Mouse (Mus musculus) layer of hippocampus, postnatal 10 days (tissue): ENCODE data around the gene Dynll1. TPM values are rescaled to one million over a fixed set of nuclear protein-coding genes. Genes with fewer than 3 reads are reported as not detected.
A peak's percentile ranks its signal among the peaks of the same experiment; 100 is the strongest.

Source experiments
- DNase-seq, 2 experiments: peaks; one replicate each; pipeline ENCODE4 v3.0.0; 2021; ENCODE audit warnings: low spot score in 2 of 2
- long read RNA-seq: library from polyadenylated mRNA; stranded (forward); transcript quantifications from one replicate; pipeline ENCODE4 v2.0.0, GENCODE M21; 2023
- total RNA-seq, 2 experiments: library from RNA; stranded (reverse); gene quantifications; 2 replicates each; pipeline ENCODE4 v1.2.3; 2021

Gene Dynll1
- total RNA-seq = 100 to 1,000 TPM; 753 to 793 TPM
- long read RNA-seq, transcript Dynll1-201 (3 exons, 2,030 nt) = major isoform, 288 of 309 reads
- long read RNA-seq, transcript Dynll1-206 (1 exons, 2,242 nt) = minor isoform, 10 of 309 reads
- long read RNA-seq, partial matches to known transcripts = 0 of 309 reads
- long read RNA-seq, other reads (novel, unspliced or antisense) = 8 of 309 reads

DNA sequence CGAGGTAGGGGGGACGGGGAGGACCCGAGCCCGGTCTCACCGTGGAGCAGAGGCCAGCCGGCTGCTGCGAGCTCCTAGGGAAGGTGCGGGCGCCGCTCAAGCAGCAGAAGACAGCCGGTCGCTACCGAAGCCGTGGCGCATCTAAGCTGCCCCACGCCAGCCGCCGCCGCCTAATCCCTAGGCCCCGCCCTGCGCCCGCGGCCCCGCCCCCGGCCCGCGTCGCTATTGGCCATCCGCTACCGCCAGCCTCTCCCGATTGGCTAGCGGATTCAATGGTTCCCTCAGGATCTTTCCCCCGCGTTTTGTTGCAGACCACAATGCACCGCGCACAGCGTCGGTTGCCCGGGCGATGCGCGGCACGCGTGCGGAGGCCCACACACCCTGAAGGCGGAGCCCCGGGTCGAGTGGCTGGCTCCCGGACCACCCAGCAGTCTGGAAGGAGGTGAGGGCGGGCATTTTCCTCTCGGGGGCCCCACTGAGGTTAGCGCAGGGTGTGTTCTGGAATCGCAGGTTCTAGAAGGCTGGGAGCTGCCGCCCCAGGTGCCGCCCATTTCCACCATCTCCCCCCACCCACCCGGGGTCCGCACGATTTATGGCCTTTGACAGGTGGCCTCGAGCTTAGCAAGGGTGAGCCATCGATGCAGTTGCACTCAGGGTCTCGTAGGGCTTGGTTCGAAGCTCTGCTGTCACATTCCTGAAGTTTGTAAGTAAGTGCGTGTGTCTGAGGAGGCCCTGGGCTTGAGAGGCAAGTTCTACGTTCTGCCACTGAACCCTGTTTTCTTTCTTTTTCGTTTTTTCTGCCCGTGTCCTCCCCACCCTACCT lies at the start of gene Dynll1:
Gene Dynll1 (minus strand): TSS at position 208 of the 823 bp plus-strand sequence.
- DNase-seq = peak; percentile 100

GRCm38 (mm10) chr5:115349225-115349555 lies 48.4 kb upstream of the Dynll1 start:
- no peak for DNase-seq

GRCm38 (mm10) chr5:115348546-115349224 lies 47.9 kb upstream of the Dynll1 start, which contains the start of gene Cox6a1:
Cox6a1 (minus strand) TSS chr5:115348981.
- peak; percentile 99 for DNase-seq

DNA sequence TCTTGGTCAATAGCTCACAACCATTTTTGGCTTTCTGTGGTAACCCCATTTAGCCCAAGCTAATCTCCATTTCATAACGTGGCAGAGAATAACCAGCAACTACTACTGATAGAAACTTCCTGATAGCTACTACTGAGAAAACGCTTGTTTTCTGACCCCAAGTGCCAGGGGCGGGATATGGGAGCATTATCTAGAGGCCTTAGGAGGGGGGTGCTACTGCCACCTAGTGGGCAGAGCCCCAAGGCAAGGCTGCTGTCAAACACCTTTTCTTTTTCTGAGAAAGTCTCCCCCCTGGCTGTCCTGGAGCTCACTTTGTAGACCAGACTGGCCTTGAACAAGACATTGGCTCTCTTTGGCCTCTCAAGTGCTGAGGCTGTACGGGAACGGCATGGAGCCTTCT lies 46.8 kb upstream of the Dynll1 start:
- peak; percentile 78 to 84 for DNase-seq

DNA sequence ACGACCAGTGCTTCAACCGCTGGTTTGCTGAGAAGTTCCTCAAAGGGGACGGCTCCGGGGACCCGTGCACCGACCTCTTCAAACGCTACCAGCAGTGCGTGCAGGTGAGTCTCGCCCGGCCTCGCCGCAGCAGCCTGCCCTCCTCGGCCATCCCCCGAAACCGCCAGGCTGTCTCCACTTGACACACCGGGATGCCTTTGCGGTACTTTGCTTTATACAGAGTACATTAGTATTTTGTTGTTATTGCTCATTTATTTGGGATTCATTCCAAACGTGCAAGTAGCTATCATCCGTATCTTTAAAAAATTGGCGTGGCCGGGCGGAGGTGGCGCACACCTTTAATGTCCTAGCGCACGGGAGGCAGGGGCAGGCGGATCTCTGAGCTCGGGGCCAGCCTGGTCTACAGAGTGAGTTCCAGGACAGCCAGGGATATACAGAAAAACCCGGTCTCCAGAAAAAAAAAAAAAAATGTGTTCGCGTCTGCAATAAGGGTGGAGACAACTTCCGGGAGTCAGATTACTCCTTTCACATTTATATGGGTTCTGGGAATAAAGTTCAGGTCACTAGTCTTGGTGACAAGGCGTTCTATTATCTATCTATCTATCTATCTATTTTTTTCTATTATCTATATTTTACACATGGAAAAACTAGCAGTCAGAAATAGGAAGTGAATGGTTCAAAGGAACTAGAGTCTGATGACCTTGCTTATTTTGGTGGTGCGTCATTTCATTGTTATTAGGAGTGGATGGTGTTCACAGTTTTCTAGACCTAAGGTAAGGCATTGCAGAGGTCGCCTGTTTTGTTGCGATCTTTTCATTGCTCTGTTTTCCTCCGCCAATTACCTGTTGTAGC lies 40.7 kb upstream of the Dynll1 start:
- no peak for DNase-seq

DNA sequence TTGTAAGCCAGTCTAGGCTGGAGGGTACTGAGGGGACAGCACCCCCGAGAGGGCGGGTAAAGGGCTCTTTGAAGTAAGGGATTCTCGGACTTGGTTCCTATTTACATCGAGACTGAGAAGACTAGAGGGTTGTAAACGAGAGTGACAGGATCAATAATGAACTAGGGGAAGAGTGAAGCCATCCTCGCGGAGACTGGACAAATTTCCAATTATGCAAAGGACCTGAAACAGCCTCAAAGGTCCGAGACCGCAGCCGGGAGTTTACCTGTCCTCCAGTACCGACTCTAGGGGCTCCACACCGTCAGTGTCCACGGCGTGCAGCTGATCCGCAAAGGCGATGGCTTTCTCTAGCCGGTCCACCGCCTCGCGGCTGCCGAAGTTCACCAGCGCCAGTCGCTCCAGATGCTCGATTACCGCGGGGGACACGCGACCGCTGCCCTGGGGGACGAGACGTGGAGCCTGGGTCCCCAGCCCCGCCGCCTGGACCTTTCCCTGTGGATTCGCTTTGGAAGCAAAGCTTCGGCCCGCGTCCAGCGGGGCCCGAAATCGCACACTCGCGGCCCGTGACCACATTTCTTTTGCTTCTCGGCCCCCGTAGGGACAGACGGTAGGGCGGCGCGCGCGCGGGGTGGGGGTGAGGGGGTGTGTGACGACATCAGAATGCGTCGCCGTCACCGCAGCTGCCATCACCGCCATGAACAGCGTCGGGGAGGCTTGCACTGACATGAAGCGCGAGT lies 39.9 kb upstream of the Dynll1 start, which contains the start of the genes Gatc and Triap1:
Gene Gatc (minus strand): TSS at position 602 of the 737 bp plus-strand sequence.
Gene Triap1 (plus strand): TSS at position 649 of the 737 bp plus-strand sequence.
- DNase-seq = peak; percentile 87 to 92

DNA sequence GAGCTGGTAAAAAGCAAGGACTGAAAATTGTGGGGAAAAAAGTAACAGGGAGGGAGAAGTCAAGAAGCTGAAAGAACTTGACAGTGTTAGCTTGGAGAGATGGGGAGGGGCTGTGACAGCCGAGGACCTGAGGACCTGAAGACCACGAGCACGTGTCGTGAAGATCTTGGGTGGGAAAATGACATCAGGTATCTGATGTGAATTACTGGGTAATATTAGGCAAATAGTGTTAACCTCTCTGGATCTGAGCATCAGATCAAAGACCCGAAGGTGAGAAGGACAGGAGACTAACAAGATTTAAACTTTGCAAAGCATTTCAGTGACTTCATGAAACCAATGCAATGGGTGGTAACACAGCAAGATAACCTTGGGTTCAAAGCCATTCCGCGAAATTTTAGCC lies 39.2 kb upstream of the Dynll1 start:
- DNase-seq = no peak

DNA sequence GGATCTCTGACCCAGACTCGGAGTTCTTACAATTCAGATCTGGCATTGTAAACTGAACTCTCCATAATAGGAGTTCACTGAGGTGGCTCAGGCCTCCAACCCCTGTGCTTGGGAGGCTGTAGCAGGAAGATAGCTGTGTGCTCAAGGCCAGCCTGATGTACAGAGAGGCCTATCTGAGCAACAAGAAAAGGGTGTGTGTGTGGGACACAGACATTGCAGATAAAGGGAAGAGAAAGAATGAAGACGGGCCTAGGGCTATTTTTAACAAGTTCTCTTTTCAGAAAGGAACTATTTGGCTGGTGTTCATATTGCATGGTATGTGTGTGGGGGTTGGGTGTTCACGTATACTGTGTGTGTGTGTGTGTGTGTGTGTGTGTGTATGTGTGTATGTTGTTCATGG lies 32.8 kb upstream of the Dynll1 start:
- DNase-seq = no peak

- no peak for DNase-seq
These were observed 30.2 kb upstream of the Dynll1 start for GRCm38 (mm10) chr5:115330955-115331354.

DNA sequence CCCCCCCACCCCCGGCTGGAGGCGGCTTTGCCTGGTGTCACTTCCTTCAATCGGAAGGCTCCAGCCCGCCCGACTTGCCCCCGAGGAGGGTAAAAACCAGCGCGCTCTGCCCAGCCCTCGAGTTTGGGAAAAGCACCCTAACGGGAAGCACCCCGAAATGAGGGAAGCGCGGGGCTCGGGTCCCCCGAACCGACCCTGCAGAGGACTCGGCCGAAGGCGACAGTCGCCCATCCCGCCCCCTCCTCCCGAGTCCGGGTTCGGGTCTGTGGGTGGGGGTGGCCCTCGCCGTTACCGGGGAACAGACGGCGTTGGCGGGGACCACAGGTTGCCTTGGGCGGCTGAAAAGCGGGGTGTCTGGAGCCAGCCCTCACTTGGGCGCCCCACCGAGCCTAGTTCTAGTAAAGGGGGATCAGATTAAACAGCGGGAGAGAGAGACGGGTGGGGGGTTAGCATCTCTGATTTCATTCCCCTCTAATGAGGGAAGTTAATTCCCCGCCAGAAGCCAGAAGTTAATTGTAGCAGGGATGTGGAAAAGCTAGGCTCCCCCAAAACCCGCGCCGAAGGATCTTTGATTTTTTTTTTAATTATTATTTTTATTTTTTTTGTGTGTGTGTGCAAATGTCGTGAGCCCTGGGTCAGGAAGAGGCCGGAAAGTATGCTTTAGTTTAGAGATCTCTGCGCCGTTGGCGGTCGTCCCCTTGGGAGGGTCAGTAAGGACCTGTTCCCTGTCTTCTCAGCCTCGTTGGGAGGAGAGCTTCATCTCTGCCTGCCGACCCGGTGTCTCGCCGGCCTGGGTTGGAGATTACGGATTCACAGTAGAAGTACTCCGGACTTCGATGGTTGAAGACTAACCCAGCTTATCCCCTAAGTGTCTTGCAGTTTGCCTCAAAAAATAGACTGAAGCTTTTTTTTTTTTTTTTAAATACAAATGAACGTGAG lies 27.1 kb upstream of the Dynll1 start:
- peak; percentile 49 to 61 for DNase-seq

DNA sequence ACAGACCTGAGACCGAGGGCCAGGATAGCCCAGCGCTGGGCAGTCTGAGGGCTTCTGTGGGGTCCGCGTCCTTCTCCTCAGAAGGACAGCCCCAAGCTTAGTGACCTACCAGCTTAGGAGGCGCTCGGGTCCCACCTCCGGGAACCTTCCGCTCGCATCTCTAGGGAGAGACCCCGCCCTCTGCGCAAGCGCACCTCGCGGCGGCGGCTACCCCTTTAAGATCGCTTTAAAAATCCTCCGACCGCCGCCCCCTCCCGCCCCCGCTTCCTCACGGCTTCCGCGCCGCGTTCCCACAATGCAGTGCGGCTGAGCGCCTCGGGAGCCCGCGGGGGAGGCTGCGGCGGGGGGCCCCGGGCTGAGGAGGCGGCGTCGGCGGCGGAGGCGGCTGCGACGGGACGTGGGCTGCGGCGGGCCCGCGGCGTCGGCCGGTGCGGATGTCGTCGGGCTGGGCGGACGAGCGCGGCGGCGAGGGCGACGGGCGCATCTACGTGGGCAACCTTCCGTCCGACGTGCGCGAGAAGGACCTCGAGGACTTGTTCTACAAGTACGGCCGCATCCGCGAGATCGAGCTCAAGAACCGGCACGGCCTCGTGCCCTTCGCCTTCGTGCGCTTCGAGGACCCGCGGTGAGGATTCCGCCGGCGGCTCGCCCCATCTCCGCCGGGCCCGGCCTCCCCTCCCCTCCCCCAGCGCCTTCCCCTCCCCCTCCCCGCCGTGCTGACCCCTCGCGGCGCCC lies 26.2 kb upstream of the Dynll1 start, which contains the start of gene Srsf9:
Gene Srsf9 (plus strand): TSS at position 303 of the 735 bp plus-strand sequence.
- DNase-seq = peak; percentile 97 to 98

DNA sequence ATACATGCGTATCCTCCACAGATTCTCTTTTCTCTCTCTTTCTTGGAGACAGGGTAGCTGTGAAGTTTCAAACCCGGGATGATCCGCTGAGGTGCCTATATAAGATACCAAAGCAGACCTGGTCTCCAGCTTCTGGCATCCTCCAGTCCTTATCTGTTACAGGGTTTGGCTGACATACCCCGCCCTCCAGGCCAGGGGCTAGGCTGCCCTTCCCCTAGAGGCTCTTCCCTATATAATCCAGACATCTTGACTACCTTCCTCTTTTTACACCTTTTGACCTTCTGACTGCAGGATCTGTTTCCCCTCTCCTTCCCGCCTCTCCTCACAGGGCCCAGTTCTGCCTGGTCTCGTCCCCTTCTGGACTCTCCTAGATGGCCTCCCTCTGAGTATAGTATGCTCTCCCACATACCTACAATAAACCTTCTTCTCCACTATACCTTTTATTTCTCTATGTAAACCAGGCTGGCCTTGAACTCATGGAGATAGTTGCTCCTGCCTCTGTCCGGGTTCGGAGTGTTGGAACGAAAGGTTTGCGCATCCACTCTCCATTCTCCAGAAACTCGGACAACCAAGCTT lies 25.5 kb upstream of the Dynll1 start:
- no peak for DNase-seq

DNA sequence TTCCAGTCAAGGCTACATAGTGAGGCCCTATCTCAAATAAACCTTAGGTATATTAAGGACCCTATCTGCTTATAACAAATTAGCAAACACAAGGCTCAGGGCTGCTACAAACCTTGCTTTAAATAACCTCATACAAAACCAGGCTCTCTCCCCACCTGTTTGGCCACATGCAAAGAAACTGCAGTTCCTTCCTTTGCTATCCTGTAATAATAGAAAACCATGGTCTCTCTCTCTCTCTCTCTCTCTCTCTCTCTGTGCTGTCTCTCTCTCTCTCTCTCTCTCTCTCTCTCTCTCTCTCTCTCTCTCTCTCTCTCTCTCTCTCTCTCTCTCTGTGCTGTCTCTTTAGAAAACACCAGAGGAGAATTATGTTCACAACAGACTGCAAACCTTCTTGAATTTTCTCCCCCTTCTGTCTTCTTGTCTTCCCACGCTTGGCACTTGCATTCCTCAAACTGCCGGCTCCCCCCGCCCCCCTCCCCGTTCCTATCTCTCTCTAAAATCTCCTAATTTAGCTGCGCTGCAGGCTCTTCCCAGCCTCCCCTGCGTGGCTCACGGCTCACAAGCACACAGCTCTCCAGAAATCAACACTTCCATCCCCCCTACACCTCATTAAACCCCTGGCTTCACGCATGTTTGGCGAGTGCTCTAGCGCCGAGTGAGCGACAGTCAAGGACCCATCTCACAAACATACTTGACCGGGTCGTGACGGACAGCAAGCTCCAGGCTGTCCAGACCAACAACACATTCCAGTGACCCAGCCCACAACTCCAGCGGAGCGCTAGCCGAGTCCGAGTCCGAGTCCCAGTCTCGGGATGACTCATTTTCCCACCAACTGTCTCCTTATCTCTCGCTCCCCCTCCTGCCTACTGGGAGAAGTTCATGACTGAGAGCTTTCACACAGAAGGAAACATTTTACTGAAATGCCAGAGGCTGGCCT lies 18.5 kb upstream of the Dynll1 start:
- DNase-seq = peak; percentile 57 to 77

DNA sequence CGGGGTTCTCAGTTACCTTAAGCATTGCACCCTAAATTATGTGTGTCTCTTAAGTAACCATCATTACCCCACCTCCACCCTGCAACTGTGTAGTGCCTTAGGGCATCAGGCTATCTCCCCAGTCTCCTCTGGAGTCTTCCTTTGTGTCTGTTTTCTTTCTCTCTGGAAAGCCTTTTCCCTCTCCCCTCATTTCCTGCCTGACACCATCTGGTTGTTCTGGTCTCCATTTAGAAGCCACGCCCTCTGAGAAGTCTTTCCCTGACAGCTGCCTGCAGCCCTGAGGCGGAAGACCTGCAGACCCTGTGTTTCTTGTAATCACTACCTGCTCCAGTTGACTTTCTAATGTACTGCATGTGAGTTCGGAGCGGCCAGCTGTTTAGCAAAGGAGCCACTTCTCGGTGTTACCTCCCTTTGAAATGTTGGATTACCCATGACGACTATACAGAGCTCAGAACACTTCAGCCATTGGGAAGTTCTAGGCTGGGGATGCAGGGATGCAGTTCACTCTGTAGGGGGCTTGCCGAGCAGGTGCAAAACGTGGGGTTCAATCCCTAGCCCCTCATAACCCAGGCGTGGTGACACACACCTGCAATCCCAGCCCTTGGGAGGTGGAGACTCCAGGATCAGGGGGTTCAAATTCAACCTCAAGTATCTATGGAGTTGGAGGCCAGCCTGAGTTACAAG lies 17.0 kb upstream of the Dynll1 start:
- no peak for DNase-seq

DNA sequence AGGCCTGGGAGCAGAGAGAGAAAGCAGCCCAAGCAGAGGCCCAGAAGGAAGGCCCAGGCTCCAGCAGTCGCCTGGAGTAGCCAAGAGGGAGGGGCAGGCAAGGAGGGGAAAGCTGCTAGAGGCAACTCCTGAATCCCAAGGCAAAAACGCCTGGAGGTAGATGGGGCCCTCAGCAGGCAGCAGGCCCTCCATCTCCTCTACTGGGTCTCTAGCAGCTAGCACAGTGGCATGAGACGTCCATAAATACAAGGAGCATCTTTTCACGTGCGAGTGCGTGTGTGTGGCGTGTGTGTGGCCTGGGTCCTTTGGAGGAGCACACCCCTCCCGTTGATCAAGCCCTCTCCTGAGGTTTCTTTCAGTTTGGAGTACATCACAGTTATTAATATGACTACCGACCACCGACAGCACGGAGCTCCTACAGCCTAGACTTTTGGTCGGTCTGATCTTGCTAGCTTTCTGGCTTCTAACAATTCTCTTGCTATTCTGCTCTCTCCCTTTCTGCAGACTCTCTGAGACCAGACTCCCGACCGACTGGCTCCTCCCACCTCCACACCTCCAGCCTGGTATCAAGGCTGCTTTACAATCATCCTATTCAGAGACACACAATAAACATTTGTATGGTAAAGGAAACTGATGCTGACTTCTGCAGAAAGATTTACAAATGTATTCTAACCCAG lies 16.3 kb upstream of the Dynll1 start:
- DNase-seq = no peak

GRCm38 (mm10) chr5:115313668-115313943 lies 12.8 kb upstream of the Dynll1 start:
- DNase-seq = no peak
